Mouse (Mus musculus) midbrain, embryonic 12.5 days (tissue): ENCODE results near the gene Ctcf. TPM values are rescaled to one million over a fixed set of nuclear protein-coding genes. Genes with fewer than 3 reads are reported as not detected.
A peak's percentile ranks its signal among the peaks of the same experiment; 100 is the strongest.

Source experiments
- ATAC-seq: fragments of 200-750 bp; cut with Nextera tagmentation; 2 replicates; pipeline ENCODE4 v1.8.0; 2017; ENCODE audit warnings: low read depth, moderate TSS enrichment, moderate library complexity; ENCODE audit not compliant: low FRiP score
- H3K27ac ChIP-seq: fragments of 300-500 bp; sonication (generic); replicated peaks from 2 replicates; pipeline ENCODE4 v1.5.1; 2016; ENCODE audit warnings: mild to moderate bottlenecking
- H3K27me3 ChIP-seq: fragments of 300-500 bp; sonication (generic); 2 replicates; pipeline ENCODE4 v1.6.1; 2016; ENCODE audit warnings: mild to moderate bottlenecking
- H3K36me3 ChIP-seq: fragments of 300-500 bp; sonication (generic); 2 replicates; pipeline ENCODE4 v1.6.1; 2016
- H3K4me1 ChIP-seq: fragments of 300-500 bp; sonication (generic); 2 replicates; pipeline ENCODE4 v1.6.1; 2016
- H3K4me2 ChIP-seq: fragments of 300-500 bp; sonication (generic); replicated peaks from 2 replicates; pipeline ENCODE4 v1.6.1; 2016; ENCODE audit warnings: mild to moderate bottlenecking, moderate library complexity
- H3K4me3 ChIP-seq: fragments of 300-500 bp; sonication (generic); 2 replicates; pipeline ENCODE4 v1.5.1; 2016; ENCODE audit warnings: mild to moderate bottlenecking
- H3K9ac ChIP-seq: fragments of 300-500 bp; sonication (generic); replicated peaks from 2 replicates; pipeline ENCODE4 v1.6.1; 2016; ENCODE audit warnings: mild to moderate bottlenecking, moderate library complexity
- H3K9me3 ChIP-seq: fragments of 300-500 bp; sonication (generic); 2 replicates; pipeline ENCODE4 v1.6.1; 2016; ENCODE audit warnings: mild to moderate bottlenecking
- WGBS: fragments of 180-500 bp; shearing (Covaris S2); methylation state at CpG from one replicate; pipeline ENCODE4 v1.1.7; 2016; 5-methylcytosine and 5-hydroxymethylcytosine counted together
- polyA plus RNA-seq: library from polyadenylated mRNA; unstranded; fragments of >200 nt; fragmentation: Nextera tagmentation; extraction: Ambion mirVana; gene quantifications from 2 replicates; pipeline ENCODE4 v1.2.1, GENCODE M21; 2016

Gene Ctcf
- polyA plus RNA-seq, 1 experiment from 2014 or later = 157 TPM

DNA sequence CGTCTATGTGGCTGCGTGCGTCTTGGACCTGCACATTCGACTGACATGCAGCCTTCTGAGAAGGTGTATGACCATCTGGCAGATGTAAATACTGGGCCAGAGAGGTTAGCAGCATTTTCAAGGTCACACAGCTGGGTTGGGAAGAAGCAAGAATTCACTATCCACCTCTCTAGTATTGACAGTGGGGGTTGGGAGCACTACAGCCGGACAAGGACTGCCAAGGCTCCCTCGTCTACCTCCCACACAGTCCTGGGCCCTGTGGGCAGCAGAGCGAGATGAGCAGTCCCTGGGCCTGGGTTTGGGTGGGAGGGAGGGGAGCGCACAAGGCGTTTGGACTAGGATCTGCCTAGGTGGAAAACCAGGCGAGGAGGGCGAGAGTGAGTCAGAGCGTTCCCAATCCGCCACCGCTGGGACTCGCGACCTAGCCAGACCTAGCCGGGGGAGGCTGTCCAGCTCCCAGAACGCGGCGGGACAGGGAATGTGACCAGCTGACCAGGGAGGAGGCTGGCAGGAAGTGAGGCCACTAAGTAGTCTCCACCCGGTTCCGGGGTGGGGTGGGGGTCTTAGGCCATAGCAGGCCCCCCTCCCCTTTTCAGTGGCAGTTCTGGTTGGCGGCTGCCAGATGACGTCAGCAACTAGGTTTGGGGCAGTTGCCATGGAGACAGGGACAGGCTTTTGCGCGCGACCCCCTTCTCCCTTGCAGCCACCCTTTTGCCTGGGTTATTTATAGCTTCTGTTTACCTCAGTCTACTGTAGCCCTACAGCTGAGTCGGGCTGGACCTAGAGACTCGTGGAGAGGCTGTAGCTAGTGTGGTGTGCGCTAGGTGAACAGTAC, 30.0 kb upstream of the Ctcf start:
- peak; percentile 78 for ATAC-seq
- Histone ChIP-seq H3K27ac (peak overlapping the region; percentile 92), H3K4me2 (peak overlapping the region; percentile 87), H3K36me3 (no peaks in the 10 kb centered on the region), H3K9me3 (no peaks in the 10 kb centered on the region), H3K4me3 (peak overlapping the region; percentile 82), H3K27me3 (peaks cover 4% of the 10 kb centered on the region), H3K9ac (peak overlapping the region; percentile 91), H3K4me1 (peaks cover 28% of the 10 kb centered on the region)
- 2% methylated on average over 30 of the region's 30 CpGs for WGBS

DNA sequence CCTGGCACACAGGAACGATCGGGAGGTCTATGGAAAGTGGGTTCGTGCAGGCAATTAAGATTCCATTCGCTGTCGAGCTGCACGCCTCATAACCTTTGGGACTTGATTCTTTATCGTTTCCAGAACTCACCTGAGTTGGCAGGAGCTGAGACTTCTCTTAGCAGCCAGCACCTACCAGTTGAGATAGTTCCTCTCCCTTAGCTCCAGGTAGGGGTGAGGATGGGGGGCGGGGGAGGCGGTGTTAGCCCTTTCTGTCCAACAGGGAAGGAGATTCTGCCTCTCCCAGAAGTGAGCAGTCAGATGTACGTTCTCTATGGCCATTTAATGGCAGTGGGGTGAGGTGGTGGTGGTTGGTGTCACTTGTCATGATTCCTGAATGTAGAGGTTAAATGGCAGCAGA, 29.3 kb upstream of the Ctcf start:
- ATAC-seq = no peak
- Histone ChIP-seq H3K4me1 (peaks cover 28% of the 10 kb centered on the region), H3K4me3 (peak overlapping the region; percentile 82), H3K4me2 (peak overlapping the region; percentile 87), H3K36me3 (no peaks in the 10 kb centered on the region), H3K27ac (peak overlapping the region; percentile 92; the same call in 1 of the 2 replicates), H3K9ac (peak overlapping the region; percentile 91; the same call in 1 of the 2 replicates), H3K9me3 (no peaks in the 10 kb centered on the region), H3K27me3 (peaks cover 10% of the 10 kb centered on the region)
- WGBS = 10% methylated on average over 10 of the region's 10 CpGs

DNA sequence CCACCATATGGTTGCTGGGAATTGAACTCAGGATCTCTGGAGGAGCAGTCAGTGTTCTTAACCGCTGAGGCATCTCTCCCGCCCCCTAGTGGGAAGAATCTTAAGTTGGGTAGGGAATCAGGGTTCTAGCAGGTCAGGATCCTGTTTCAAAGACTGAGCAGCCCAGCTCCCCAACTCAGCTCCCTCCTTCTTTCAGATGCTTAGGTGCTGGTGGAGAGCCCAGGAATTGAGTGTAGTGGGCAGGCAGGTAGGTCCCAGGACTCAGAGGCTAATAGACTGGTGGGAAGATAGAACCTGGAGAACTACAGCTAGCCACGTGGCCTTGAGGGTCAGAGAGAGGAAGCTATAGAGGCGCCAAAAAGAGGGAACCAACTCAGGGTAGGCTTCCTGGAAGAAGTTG, 28.7 kb upstream of the Ctcf start:
- Histone ChIP-seq H3K9ac (no peak overlapping the region), H3K27me3 (peaks cover 16% of the 10 kb centered on the region), H3K9me3 (no peaks in the 10 kb centered on the region), H3K36me3 (no peaks in the 10 kb centered on the region), H3K27ac (no peak overlapping the region), H3K4me2 (no peak overlapping the region; the same call in none of the 2 replicates), H3K4me1 (peaks cover 28% of the 10 kb centered on the region), H3K4me3 (no peak overlapping the region; the same call in 1 of the 2 replicates)
- WGBS = 33% methylated on average over 4 of the region's 4 CpGs
- no peak for ATAC-seq

DNA sequence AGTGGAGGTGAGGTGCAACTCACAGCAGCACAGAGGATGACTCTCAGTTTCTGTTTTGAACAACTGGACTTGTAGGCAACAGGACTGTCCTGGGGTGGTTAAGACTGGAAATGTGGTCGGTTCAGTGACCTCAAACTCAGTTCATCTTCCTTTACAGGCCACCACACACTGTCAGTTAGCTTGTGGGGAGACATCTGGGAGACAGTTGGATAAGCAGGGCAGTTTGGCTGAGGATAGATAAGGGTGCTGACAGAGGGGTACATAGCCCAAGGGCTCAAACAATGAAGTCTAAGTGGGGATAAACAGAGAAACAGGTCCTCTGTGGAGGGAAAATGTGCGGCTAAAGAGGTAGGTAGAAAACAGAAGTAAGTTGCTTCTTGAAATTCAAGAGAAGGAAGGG, 27.0 kb upstream of the Ctcf start:
- Histone ChIP-seq H3K36me3 (no peaks in the 10 kb centered on the region), H3K4me2 (no peak overlapping the region), H3K27me3 (peaks cover 26% of the 10 kb centered on the region), H3K27ac (no peak overlapping the region), H3K9me3 (no peaks in the 10 kb centered on the region), H3K9ac (no peak overlapping the region), H3K4me3 (no peak overlapping the region), H3K4me1 (peaks cover 39% of the 10 kb centered on the region)
- no peak for ATAC-seq
- WGBS = 79% methylated on average over 2 of the region's 2 CpGs

DNA sequence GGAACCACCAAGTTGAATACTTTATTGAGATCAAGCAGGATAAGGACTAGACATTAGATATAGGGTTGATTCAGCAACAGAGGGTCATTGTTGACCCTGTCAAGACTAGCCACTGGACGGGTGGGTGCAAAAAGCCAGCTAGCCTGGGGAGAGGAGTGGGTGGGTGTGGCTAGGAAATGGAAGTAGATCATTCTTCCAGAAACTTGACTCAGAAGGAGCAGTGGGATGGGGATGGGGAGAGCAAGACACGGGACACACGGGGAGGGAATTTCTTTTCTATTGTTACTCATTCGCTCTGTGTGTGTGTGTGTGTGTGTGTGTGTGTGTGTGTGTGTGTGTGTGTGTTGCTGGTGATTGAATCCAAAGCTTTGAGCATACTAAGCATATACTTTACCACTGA, 26.6 kb upstream of the Ctcf start:
- ATAC-seq = no peak
- no peak overlapping the region for H3K4me2 ChIP-seq
- H3K9me3 ChIP-seq = no peaks in the 10 kb centered on the region
- H3K27ac ChIP-seq = no peak overlapping the region
- H3K4me3 ChIP-seq = no peak overlapping the region
- 74% methylated on average over 4 of the region's 4 CpGs for whole genome bisulfite sequencing
- H3K4me1 ChIP-seq = peaks cover 40% of the 10 kb centered on the region
- 0 out of 2 replicates have a peak, but pooled peaks cover 3% of the 10 kb centered on the region for H3K36me3 ChIP-seq
- H3K9ac ChIP-seq = no peak overlapping the region
- peaks cover 30% of the 10 kb centered on the region for H3K27me3 ChIP-seq

DNA sequence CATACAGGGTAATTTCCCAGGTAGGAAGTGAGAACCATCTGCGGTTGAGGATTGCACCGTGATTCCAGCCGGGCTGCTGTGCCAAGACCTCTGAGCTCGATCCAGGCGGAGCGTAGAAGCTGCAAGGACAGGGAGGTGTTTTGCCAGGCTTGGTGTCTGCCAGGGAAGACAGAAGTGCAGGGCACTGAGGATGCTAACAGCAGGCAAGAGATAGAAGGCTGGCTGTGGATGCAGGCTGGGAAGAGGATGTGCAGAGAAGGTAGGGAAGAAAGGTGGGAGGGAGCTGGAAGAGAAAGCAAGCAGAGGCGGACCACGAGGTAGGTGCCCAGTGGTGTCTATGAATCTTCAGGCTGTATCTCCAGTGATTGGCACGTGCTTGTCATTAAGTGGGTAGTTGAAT, 24.5 kb upstream of the Ctcf start:
- Histone ChIP-seq H3K4me3 (no peak overlapping the region), H3K4me1 (peaks cover 26% of the 10 kb centered on the region), H3K9ac (no peak overlapping the region), H3K36me3 (peaks cover 23% of the 10 kb centered on the region), H3K27me3 (peaks cover 39% of the 10 kb centered on the region), H3K27ac (no peak overlapping the region), H3K9me3 (no peaks in the 10 kb centered on the region), H3K4me2 (no peak overlapping the region)
- 85% methylated on average over 9 of the region's 9 CpGs for WGBS
- no peak for ATAC-seq

DNA sequence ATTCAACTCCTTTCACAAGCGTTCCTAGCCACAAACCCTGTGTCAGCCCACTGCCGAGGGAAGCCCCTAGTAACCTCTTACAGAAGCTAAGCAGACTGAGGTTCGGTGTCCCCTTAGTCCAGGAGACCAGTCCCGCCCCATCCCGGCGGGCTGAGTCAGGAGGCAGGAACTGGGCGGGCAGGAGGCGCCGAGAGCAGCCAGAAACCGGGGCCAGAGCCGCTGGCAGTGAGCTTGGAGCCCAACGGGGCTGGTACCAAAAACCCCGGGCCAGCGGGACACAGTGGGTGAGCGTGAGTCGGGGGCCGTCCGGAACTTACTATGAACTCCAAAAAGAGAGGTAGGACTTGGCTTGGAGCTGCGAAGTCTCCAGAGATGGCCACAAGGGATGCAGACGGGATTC, 23.3 kb upstream of the Ctcf start:
- Histone ChIP-seq H3K4me1 (peaks cover 16% of the 10 kb centered on the region), H3K9ac (no peak overlapping the region), H3K4me2 (peak overlapping the region; percentile 87; the same call in 1 of the 2 replicates), H3K4me3 (peak overlapping the region; percentile 19; the same call in 1 of the 2 replicates), H3K27me3 (peaks cover 39% of the 10 kb centered on the region), H3K27ac (no peak overlapping the region), H3K9me3 (no peaks in the 10 kb centered on the region), H3K36me3 (peaks cover 35% of the 10 kb centered on the region)
- ATAC-seq = no peak
- WGBS = 4% methylated on average over 20 of the region's 20 CpGs

DNA sequence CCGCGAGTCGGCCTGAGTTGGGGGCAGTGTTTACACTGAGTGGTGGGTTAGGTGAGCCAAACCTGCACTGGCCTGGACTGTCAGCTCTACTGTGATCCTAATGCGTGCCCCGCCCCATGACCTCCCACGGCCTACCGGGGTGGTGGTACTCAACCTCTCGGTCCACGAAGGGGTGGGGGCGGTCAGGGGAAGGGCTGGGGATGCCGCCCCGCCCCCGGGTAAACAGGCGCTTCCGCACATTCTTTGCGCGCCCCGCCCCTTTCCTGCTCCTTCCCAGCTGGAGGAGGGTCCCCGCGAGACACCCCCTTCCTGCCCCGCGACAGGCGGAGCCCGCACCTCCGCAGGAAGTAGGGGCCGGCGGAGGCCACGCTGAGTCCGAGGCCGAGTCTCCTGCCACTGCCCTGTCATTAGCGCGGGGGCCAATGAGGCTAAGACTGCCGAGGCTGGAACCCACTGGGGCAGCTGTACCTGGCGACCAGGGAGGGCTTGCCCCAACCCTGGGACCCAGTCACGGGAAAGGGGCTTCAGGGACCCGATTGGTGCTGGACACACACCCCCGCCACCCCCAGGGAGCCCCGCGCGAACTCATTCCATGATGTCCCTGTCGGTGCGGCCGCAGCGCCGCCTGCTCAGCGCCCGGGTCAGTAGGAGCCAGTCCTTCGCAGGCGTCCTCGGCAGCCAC, 22.4 kb upstream of the Ctcf start:
- no peaks in the 10 kb centered on the region for H3K9me3 ChIP-seq
- peaks cover 16% of the 10 kb centered on the region for H3K4me1 ChIP-seq
- peak overlapping the region; percentile 49 for H3K4me3 ChIP-seq
- peak overlapping the region; percentile 53 for H3K9ac ChIP-seq
- WGBS = 2% methylated on average over 41 of the region's 50 CpGs
- H3K4me2 ChIP-seq = peak overlapping the region; percentile 87
- peaks cover 39% of the 10 kb centered on the region for H3K27me3 ChIP-seq
- H3K27ac ChIP-seq = no peak overlapping the region
- H3K36me3 ChIP-seq = peaks cover 45% of the 10 kb centered on the region
- peak; percentile 59 for ATAC-seq

DNA sequence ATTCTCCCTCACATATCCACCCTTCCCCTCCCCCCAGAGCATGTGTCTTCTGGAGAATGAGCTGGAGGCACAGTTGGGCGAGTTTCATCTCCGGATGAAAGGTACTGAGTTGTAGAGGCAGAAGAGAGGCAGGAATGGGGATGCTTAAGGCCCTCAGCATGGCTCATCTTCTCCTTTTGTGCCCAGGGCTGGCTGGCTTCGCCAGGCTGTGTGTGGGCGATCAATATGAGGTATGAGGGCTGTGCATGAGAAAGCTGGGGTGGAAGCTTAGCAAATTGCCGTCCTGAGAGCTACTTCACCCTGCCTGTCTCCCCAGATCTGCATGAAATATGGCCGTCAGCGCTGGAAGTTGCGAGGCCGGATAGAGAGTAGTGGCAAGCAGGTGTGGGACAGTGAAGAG, 20.4 kb upstream of the Ctcf start:
- Histone ChIP-seq H3K36me3 (peaks cover 64% of the 10 kb centered on the region), H3K27ac (no peak overlapping the region), H3K4me1 (peaks cover 16% of the 10 kb centered on the region), H3K27me3 (peaks cover 39% of the 10 kb centered on the region), H3K4me2 (no peak overlapping the region), H3K9ac (no peak overlapping the region), H3K9me3 (no peaks in the 10 kb centered on the region), H3K4me3 (no peak overlapping the region)
- no peak for ATAC-seq
- 95% methylated on average over 9 of the region's 9 CpGs for WGBS

DNA sequence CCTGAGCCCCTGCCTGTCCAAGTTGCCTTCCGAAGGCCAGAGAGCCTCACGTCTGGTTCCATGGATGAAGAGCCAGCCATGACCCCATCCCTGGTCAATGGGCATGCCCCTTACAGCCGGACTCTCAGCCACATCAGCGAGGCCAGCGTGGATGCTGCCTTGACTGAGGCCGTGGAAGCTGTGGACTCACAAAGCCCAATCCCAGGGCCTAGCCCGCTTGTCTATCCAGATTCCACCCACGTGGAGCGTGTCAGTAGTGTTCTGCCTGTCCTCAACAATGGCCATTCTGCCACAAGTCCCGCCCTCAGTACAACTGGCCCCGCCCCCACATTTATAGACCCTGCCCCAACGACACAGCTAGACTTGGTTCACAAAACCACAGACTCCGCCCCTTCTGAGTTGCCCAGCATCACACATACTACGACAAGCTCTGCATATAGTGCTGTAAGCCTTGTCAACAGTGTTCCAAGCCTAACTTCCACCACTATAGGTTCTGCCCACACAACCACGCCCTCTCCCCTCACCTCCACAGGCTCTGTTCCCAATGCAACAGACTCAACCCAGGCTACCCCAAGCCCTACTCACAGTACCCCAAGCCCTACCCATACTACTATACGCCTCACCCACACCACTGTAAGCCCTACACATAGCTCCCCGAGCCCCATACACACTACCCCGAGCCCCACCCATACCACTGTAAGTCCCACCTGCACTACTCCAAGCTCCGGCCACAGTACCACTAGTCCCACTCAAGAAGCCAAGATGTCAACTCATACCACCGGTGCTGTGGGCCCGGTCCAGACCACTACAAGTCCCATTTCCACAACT, 18.7 kb upstream of the Ctcf start:
- WGBS = 92% methylated on average over 21 of the region's 21 CpGs
- Histone ChIP-seq H3K4me1 (peaks cover 27% of the 10 kb centered on the region), H3K27ac (no peak overlapping the region), H3K27me3 (peaks cover 28% of the 10 kb centered on the region), H3K36me3 (peaks cover 74% of the 10 kb centered on the region), H3K4me3 (no peak overlapping the region), H3K4me2 (no peak overlapping the region), H3K9me3 (no peaks in the 10 kb centered on the region), H3K9ac (0 out of 2 replicates have a peak overlapping the region, but pooled peaks have one; percentile 15)
- no peak for ATAC-seq

DNA sequence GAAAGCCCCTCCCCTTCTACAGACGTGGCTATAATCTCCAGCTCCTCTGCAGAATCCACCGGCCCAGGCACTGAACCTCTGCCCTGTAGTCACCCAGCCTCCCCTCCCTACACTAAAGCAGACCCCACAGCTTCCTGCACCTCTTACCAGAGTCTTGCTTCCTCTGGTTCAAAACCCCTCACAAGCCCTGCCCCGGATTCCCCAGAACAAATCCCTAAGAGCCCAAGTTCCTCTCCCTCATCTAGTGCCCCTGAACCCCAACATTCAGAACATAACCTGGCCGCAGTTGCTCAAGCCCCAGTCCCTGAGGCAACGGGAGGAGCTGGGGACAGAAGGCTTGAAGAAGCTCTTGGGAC, 18.1 kb upstream of the Ctcf start:
- peaks cover 74% of the 10 kb centered on the region for H3K36me3 ChIP-seq
- no peak overlapping the region for H3K4me2 ChIP-seq
- no peak overlapping the region for H3K4me3 ChIP-seq
- 0 out of 2 replicates have a peak overlapping the region, but pooled peaks have one; percentile 15 for H3K9ac ChIP-seq
- peaks cover 22% of the 10 kb centered on the region for H3K27me3 ChIP-seq
- H3K4me1 ChIP-seq = peaks cover 29% of the 10 kb centered on the region
- no peak for ATAC-seq
- no peak overlapping the region for H3K27ac ChIP-seq
- 96% methylated on average over 5 of the region's 5 CpGs for WGBS
- no peaks in the 10 kb centered on the region for H3K9me3 ChIP-seq
